ENCODE assay signal across 1 mouse cellular context in the genomic region with DNA sequence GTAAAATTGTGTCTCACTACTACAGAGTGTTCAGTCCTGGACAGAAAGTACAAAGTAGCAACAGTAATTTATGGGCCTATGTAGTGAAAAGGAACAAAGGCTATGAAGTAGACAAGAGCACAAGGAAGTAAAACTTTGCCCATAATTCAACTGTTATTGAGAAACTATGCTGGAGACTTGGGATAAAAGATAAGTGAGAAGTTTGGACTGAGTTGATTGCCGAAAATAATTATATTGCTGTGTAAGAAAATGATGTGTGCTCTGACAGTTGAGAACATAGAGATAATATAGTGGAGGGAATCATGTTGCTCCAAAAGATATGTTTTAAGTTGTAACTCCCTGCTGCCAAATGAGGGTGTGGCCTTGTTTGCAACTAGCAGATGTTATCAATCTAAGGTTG.
A peak's percentile ranks its signal among the peaks of the same experiment; 100 is the strongest.
TF ChIP-seq lines count a peak whose summit lies in the region.

No protein-coding gene starts in this region.

TF ChIP-seq in MEL, 35 proteins besides CTCF, POLR2A, EP300 and RAD21 (continued from another document):
- peak; percentile 85; the same call in 1 of the 2 replicates for TF ChIP-seq MEF2A (IDR thresholded peaks at IDR 0.05; ENCODE audit: extremely low read depth, insufficient replicate concordance, low read depth, low read length, poor library complexity, severe bottlenecking)
- no peak for TF ChIP-seq HCFC1 (IDR thresholded peaks at IDR 0.05; ENCODE audit: low read depth, low read length)
- no peak for TF ChIP-seq ZKSCAN1 (IDR thresholded peaks at IDR 0.05; ENCODE audit: low read depth, low read length)
- TF ChIP-seq MAZ (IDR thresholded peaks at IDR 0.05; ENCODE audit: low read depth, low read length) = no peak
- TF ChIP-seq TCF12 (IDR thresholded peaks at IDR 0.05; ENCODE audit: low read depth, low read length) = peak; percentile 97
- TF ChIP-seq ETS1 (IDR thresholded peaks at IDR 0.05; ENCODE audit: low read depth, low read length) = peak; percentile 92
- no peak for TF ChIP-seq GABPA (IDR thresholded peaks at IDR 0.05; ENCODE audit: low read depth, low read length)
- TF ChIP-seq NRF1 (IDR thresholded peaks at IDR 0.05; ENCODE audit: insufficient read depth, low read depth, low read length, poor library complexity, severe bottlenecking) = no peak
- 0 out of 2 replicates have a peak, but pooled peaks have one; percentile 60 for TF ChIP-seq POLR2AphosphoS2 (IDR thresholded peaks at IDR 0.05; ENCODE audit: low read length)
- TF ChIP-seq TAL1 (IDR thresholded peaks at IDR 0.05; ENCODE audit: low read length) = peak; percentile 71
- peak; percentile 96 for TF ChIP-seq GATA1 (IDR thresholded peaks at IDR 0.05; ENCODE audit: low read depth, low read length)
- peak; percentile 17; the same call in 1 of the 2 replicates for TF ChIP-seq ZMIZ1 (IDR thresholded peaks at IDR 0.05; ENCODE audit: low read depth, low read length)
- peak; percentile 31; the same call in 1 of the 2 replicates for TF ChIP-seq NELFE (IDR thresholded peaks at IDR 0.05; ENCODE audit: low read depth, low read length)
- 0 out of 2 replicates have a peak, but pooled peaks have one; percentile 66 for TF ChIP-seq RCOR1 (IDR thresholded peaks at IDR 0.05; ENCODE audit: low read depth, low read length)
- TF ChIP-seq MYB (IDR thresholded peaks at IDR 0.05; ENCODE audit: low read depth, low read length) = peak; percentile 98
- peak; percentile 85 for TF ChIP-seq SIN3A (IDR thresholded peaks at IDR 0.05; ENCODE audit: low read length)
- peak; percentile 36; the same call in 1 of the 2 replicates for TF ChIP-seq ELF1 (IDR thresholded peaks at IDR 0.05; ENCODE audit: low read depth, low read length)
- TF ChIP-seq UBTF (IDR thresholded peaks at IDR 0.05; ENCODE audit: borderline replicate concordance, insufficient read depth, low read depth, low read length) = no peak
- no peak for TF ChIP-seq POLR2AphosphoS5 (IDR thresholded peaks at IDR 0.05; ENCODE audit: borderline replicate concordance, low read depth, low read length)
- TF ChIP-seq ZNF384 (IDR thresholded peaks at IDR 0.05; ENCODE audit: low read depth, low read length) = no peak
